Mouse (Mus musculus) embryonic facial prominence, embryonic 13.5 days (tissue): ENCODE data around the gene Gdi2. TPM values are rescaled to one million over a fixed set of nuclear protein-coding genes. Genes with fewer than 3 reads are reported as not detected.

Experiments
- ATAC-seq: fragments of 200-750 bp; cut with Nextera tagmentation; 2 replicates; pipeline ENCODE4 v1.8.0; 2017; ENCODE audit warnings: low read depth; ENCODE audit not compliant: insufficient number of reproducible peaks, insufficient read depth, low FRiP score, low TSS enrichment
- H3K27ac ChIP-seq: fragments of 300-500 bp; sonication (generic); 2 replicates; pipeline ENCODE4 v1.5.1; 2015; ENCODE audit warnings: moderate library complexity, mild to moderate bottlenecking, inconsistent platforms
- H3K27me3 ChIP-seq: fragments of 300-500 bp; sonication (generic); 2 replicates; pipeline ENCODE4 v1.6.1; 2015; ENCODE audit warnings: mild to moderate bottlenecking, inconsistent platforms
- H3K36me3 ChIP-seq: fragments of 300-500 bp; sonication (generic); 2 replicates; pipeline ENCODE4 v1.6.1; 2015; ENCODE audit warnings: mild to moderate bottlenecking, inconsistent platforms
- H3K4me1 ChIP-seq: fragments of 300-500 bp; sonication (generic); 2 replicates; pipeline ENCODE4 v1.6.1; 2015; ENCODE audit warnings: inconsistent platforms
- H3K4me2 ChIP-seq: fragments of 300-500 bp; sonication (generic); 2 replicates; pipeline ENCODE4 v1.6.1; 2015; ENCODE audit warnings: moderate library complexity, mild to moderate bottlenecking, inconsistent platforms
- H3K4me3 ChIP-seq: fragments of 300-500 bp; sonication (generic); 2 replicates; pipeline ENCODE4 v1.5.1; 2015; ENCODE audit warnings: mild to moderate bottlenecking, inconsistent platforms
- H3K9ac ChIP-seq: fragments of 300-500 bp; sonication (generic); 2 replicates; pipeline ENCODE4 v1.6.1; 2015; ENCODE audit warnings: mild to moderate bottlenecking, inconsistent platforms
- H3K9me3 ChIP-seq: fragments of 300-500 bp; sonication (generic); 2 replicates; pipeline ENCODE4 v1.6.1; 2016; ENCODE audit warnings: inconsistent platforms
- WGBS: fragments of 180-500 bp; shearing (Covaris S2); methylation state at CpG from one replicate; pipeline ENCODE4 v1.1.7; 2015; ENCODE audit warnings: mixed read lengths; 5-methylcytosine and 5-hydroxymethylcytosine counted together
- polyA plus RNA-seq: library from polyadenylated mRNA; unstranded; fragments of >200 nt; fragmentation: Nextera tagmentation; extraction: Ambion mirVana; gene quantifications from 2 replicates; pipeline ENCODE4 v1.2.1, GENCODE M21; 2015

Gene Gdi2
- polyA plus RNA-seq, 1 experiment from 2014 or later = 438 TPM

GRCm38 (mm10) chr13:3547856-3548255, 10.0 kb downstream of the Gdi2 start:
- no peaks in the 10 kb centered on the region for H3K9me3 ChIP-seq
- H3K4me1 ChIP-seq = 0 out of 2 replicates have a peak, but pooled peaks cover 8% of the 10 kb centered on the region
- no peak for ATAC-seq
- no peak overlapping the region for H3K4me2 ChIP-seq
- no peak overlapping the region for H3K9ac ChIP-seq
- no peak overlapping the region for H3K27ac ChIP-seq
- peaks cover 27% of the 10 kb centered on the region for H3K36me3 ChIP-seq
- whole genome bisulfite sequencing = 91% methylated on average over 6 of the region's 6 CpGs
- H3K4me3 ChIP-seq = no peak overlapping the region
- no peaks in the 10 kb centered on the region for H3K27me3 ChIP-seq

GRCm38 (mm10) chr13:3563130-3563529, 25.3 kb downstream of the Gdi2 start:
- no peak overlapping the region for H3K9ac ChIP-seq
- H3K4me3 ChIP-seq = no peak overlapping the region
- no peak overlapping the region for H3K4me2 ChIP-seq
- H3K36me3 ChIP-seq = peaks cover 67% of the 10 kb centered on the region
- no peak for ATAC-seq
- H3K9me3 ChIP-seq = no peaks in the 10 kb centered on the region
- H3K27ac ChIP-seq = no peak overlapping the region
- WGBS = 92% methylated on average over 1 of the region's 1 CpGs
- no peaks in the 10 kb centered on the region for H3K4me1 ChIP-seq
- no peaks in the 10 kb centered on the region for H3K27me3 ChIP-seq

- no peak for ATAC-seq
- Histone ChIP-seq H3K9ac (no peak overlapping the region), H3K27me3 (no peaks in the 10 kb centered on the region), H3K9me3 (no peaks in the 10 kb centered on the region), H3K27ac (no peak overlapping the region), H3K36me3 (peaks cover 69% of the 10 kb centered on the region), H3K4me2 (no peak overlapping the region), H3K4me3 (no peak overlapping the region), H3K4me1 (no peaks in the 10 kb centered on the region)
- 77% methylated on average over 2 of the region's 2 CpGs for WGBS
These were observed 26.1 kb downstream of the Gdi2 start for GRCm38 (mm10) chr13:3563953-3564352.

- WGBS = 84% methylated on average over 3 of the region's 3 CpGs
- Histone ChIP-seq H3K27me3 (no peaks in the 10 kb centered on the region), H3K36me3 (peaks cover 63% of the 10 kb centered on the region), H3K4me2 (no peak overlapping the region), H3K27ac (no peak overlapping the region), H3K9ac (no peak overlapping the region), H3K4me3 (no peak overlapping the region), H3K4me1 (no peaks in the 10 kb centered on the region), H3K9me3 (no peaks in the 10 kb centered on the region)
- no peak for ATAC-seq
These were observed 52.9 kb downstream of the Gdi2 start for GRCm38 (mm10) chr13:3590789-3591188.

- H3K27me3 ChIP-seq = no peaks in the 10 kb centered on the region
- H3K36me3 ChIP-seq = peaks cover 65% of the 10 kb centered on the region
- no peak overlapping the region for H3K27ac ChIP-seq
- no peaks in the 10 kb centered on the region for H3K4me1 ChIP-seq
- H3K4me2 ChIP-seq = no peak overlapping the region
- no peak for ATAC-seq
- H3K4me3 ChIP-seq = no peak overlapping the region
- WGBS = 94% methylated on average over 1 of the region's 1 CpGs
- no peaks in the 10 kb centered on the region for H3K9me3 ChIP-seq
- no peak overlapping the region for H3K9ac ChIP-seq
These were observed 56.4 kb downstream of the Gdi2 start for GRCm38 (mm10) chr13:3594311-3594710.

GRCm38 (mm10) chr13:3596232-3596631, 58.4 kb downstream of the Gdi2 start:
- Histone ChIP-seq H3K4me2 (no peak overlapping the region), H3K9ac (no peak overlapping the region), H3K9me3 (no peaks in the 10 kb centered on the region), H3K27me3 (no peaks in the 10 kb centered on the region), H3K36me3 (peaks cover 56% of the 10 kb centered on the region), H3K4me3 (no peak overlapping the region), H3K4me1 (no peaks in the 10 kb centered on the region), H3K27ac (no peak overlapping the region)
- ATAC-seq = no peak
- 94% methylated on average over 6 of the region's 6 CpGs for WGBS

- no peak for ATAC-seq
- Histone ChIP-seq H3K9me3 (no peaks in the 10 kb centered on the region), H3K4me3 (peak overlapping the region; percentile 96), H3K4me1 (no peaks in the 10 kb centered on the region), H3K36me3 (no peaks in the 10 kb centered on the region), H3K27ac (peak overlapping the region; percentile 96; the same call in 1 of the 2 replicates), H3K9ac (peak overlapping the region; percentile 92), H3K27me3 (peaks cover 5% of the 10 kb centered on the region; the same call in 1 of the 2 replicates), H3K4me2 (peak overlapping the region; percentile 70)
- WGBS = 17% methylated on average over 8 of the region's 8 CpGs
These were observed 71.9 kb downstream of the Gdi2 start for GRCm38 (mm10) chr13:3609780-3610117.

- no peaks in the 10 kb centered on the region for H3K9me3 ChIP-seq
- ATAC-seq = peak; percentile 40
- H3K36me3 ChIP-seq = no peaks in the 10 kb centered on the region
- peaks cover 5% of the 10 kb centered on the region; the same call in 1 of the 2 replicates for H3K27me3 ChIP-seq
- H3K4me2 ChIP-seq = peak overlapping the region; percentile 70
- H3K27ac ChIP-seq = peak overlapping the region; percentile 96
- H3K9ac ChIP-seq = peak overlapping the region; percentile 92
- no peaks in the 10 kb centered on the region for H3K4me1 ChIP-seq
- peak overlapping the region; percentile 96 for H3K4me3 ChIP-seq
- WGBS = under 1% methylated on average over 50 of the region's 50 CpGs
These were observed 72.4 kb downstream of the Gdi2 start for GRCm38 (mm10) chr13:3610118-3610794.

- Histone ChIP-seq H3K4me2 (peak within 1 kb of the TSS; percentile 70), H3K27ac (peak within 1 kb of the TSS; percentile 96), H3K9ac (peak within 1 kb of the TSS; percentile 92), H3K4me1 (no peaks in the 10 kb centered on the region), H3K4me3 (peak within 1 kb of the TSS; percentile 96), H3K36me3 (no peaks in the 10 kb centered on the region), H3K27me3 (peaks cover 5% of the 10 kb centered on the region; the same call in 1 of the 2 replicates), H3K9me3 (no peaks in the 10 kb centered on the region)
- WGBS = under 1% methylated on average over 58 of the region's 58 CpGs
- ATAC-seq = peak; percentile 99
These were observed 73.1 kb downstream of the Gdi2 start, which contains the start of gene Fam208b for GRCm38 (mm10) chr13:3610795-3611438. Gene Fam208b, minus strand, starts transcription at chr13:3611108.

Other genes starting within 250 kb of the Gdi2 start
- 23.4 and 25.0 TPM in 2 replicates for gene Fam208b, start 73.0 kb downstream of the Gdi2 start, polyA plus RNA-seq
- 9.5 and 11.2 TPM in 2 replicates for gene Asb13, start 96.0 kb downstream of the Gdi2 start, polyA plus RNA-seq